Mouse (Mus musculus) forebrain, embryonic 16.5 days (tissue): ENCODE results near the gene H2-DMb1. TPM values are rescaled to one million over a fixed set of nuclear protein-coding genes. Genes with fewer than 3 reads are reported as not detected.
"Not testable (repeated sequence)": the region's sequence is repeated elsewhere in the genome, so short reads cannot be mapped to it uniquely, and the experiment has no call there.

Experiments used
- ATAC-seq: fragments of 200-750 bp; cut with Nextera tagmentation; 2 replicates; pipeline ENCODE4 v1.8.0; 2017; ENCODE audit warnings: mild to moderate bottlenecking, moderate library complexity
- H3K27ac ChIP-seq: fragments of 300-500 bp; sonication (generic); 2 replicates; pipeline ENCODE4 v1.5.1; 2014; ENCODE audit warnings: low read length, control low read depth
- H3K27me3 ChIP-seq: fragments of 300-500 bp; sonication (generic); replicated peaks from 2 replicates; pipeline ENCODE4 v1.6.1; 2014; ENCODE audit warnings: low read length; ENCODE audit not compliant: control insufficient read depth, insufficient read depth
- H3K36me3 ChIP-seq: fragments of 300-500 bp; sonication (generic); 2 replicates; pipeline ENCODE4 v1.6.1; 2014; ENCODE audit not compliant: control insufficient read depth, insufficient read depth
- H3K4me1 ChIP-seq: fragments of 300-500 bp; sonication (generic); replicated peaks from 2 replicates; pipeline ENCODE4 v1.6.1; 2014; ENCODE audit warnings: low read length; ENCODE audit not compliant: control insufficient read depth, insufficient read depth
- H3K4me2 ChIP-seq: fragments of 300-500 bp; sonication (generic); 2 replicates; pipeline ENCODE4 v1.6.1; 2014; ENCODE audit warnings: mild to moderate bottlenecking, low read length, control low read depth
- H3K4me3 ChIP-seq: fragments of 300-500 bp; sonication (generic); replicated peaks from 2 replicates; pipeline ENCODE4 v1.5.1; 2014; ENCODE audit warnings: mild to moderate bottlenecking, low read length, control low read depth
- H3K9ac ChIP-seq: fragments of 300-500 bp; sonication (generic); replicated peaks from 2 replicates; pipeline ENCODE4 v1.6.1; 2014; ENCODE audit warnings: low read depth, low read length, control low read depth
- H3K9me3 ChIP-seq: fragments of 300-500 bp; sonication (generic); 2 replicates; pipeline ENCODE4 v1.6.1; 2016; ENCODE audit warnings: low read length; ENCODE audit not compliant: control insufficient read depth
- WGBS: fragments of 180-500 bp; shearing (Covaris S2); extraction: QIAGEN DNeasy Blood & Tissue Kit; methylation state at CpG from one replicate; pipeline ENCODE4 v1.1.7; 2014; 5-methylcytosine and 5-hydroxymethylcytosine counted together
- polyA plus RNA-seq: library from polyadenylated mRNA; unstranded; fragments of >200 nt; fragmentation: Nextera tagmentation; extraction: Ambion mirVana; gene quantifications from 2 replicates; pipeline ENCODE4 v1.2.1, GENCODE M21; 2015

H2-DMb1 gene
- polyA plus RNA-seq, 1 experiment from 2014 or later: 0.98 TPM

DNA sequence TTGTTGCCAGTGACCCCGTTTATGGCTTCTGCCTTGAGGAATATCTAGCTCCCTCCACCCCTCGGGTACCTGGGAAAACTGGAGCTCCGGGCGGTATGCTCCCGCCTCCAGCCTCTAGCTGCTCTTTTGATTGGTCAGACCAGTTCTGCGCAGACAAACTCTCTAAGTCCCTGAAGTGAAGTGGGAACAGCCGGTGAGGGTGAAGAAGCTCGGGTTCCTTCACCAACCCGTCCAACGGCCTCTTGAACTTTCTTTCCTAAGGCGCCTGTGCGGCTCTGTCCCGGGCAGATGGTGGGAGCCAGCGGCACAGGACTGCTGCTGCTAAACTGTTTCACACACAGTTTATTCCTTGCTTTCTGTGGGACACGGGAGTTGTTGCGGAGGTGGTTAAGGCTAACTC lies 13.5 kb upstream of the H2-DMb1 start:
- ATAC-seq: no peak
- Histone ChIP-seq H3K4me1 (peaks cover 12% of the 10 kb centered on the region), H3K9me3 (no peaks in the 10 kb centered on the region), H3K27ac (no peak overlapping the region), H3K27me3 (peaks cover 28% of the 10 kb centered on the region), H3K9ac (peak overlapping the region; percentile 20; the same call in 1 of the 2 replicates), H3K4me2 (peak overlapping the region; percentile 43), H3K4me3 (peak overlapping the region; percentile 19), H3K36me3 (no peaks in the 10 kb centered on the region)
- WGBS: 2% methylated on average over 16 of the region's 16 CpGs

DNA sequence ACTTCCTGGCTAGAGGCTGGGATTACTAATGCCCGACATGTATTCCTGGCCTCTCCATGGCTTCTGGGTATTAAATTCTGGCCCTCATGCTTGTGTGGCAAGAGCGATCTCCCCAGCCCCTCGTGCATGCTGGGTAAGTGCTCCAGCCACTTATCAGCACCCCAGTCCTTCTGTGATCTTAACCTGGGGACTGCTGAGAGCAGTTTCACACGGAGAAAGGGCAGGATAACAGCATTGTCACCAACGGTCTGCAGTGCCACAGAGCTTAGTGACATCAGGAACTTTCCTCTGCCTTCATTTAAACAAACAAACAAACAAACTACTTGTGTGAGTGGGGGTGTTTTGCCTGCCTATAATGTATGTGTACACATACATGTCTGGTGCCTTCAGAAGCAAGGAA lies 12.6 kb upstream of the H2-DMb1 start:
- no peak overlapping the region for H3K4me3 ChIP-seq
- no peak overlapping the region for H3K27ac ChIP-seq
- peaks cover 12% of the 10 kb centered on the region for H3K4me1 ChIP-seq
- H3K9ac ChIP-seq: no peak overlapping the region
- H3K27me3 ChIP-seq: peaks cover 28% of the 10 kb centered on the region
- H3K36me3 ChIP-seq: no peaks in the 10 kb centered on the region
- no peak for ATAC-seq
- no peak overlapping the region for H3K4me2 ChIP-seq
- no peaks in the 10 kb centered on the region for H3K9me3 ChIP-seq
- 13% methylated on average over 5 of the region's 5 CpGs for WGBS

DNA sequence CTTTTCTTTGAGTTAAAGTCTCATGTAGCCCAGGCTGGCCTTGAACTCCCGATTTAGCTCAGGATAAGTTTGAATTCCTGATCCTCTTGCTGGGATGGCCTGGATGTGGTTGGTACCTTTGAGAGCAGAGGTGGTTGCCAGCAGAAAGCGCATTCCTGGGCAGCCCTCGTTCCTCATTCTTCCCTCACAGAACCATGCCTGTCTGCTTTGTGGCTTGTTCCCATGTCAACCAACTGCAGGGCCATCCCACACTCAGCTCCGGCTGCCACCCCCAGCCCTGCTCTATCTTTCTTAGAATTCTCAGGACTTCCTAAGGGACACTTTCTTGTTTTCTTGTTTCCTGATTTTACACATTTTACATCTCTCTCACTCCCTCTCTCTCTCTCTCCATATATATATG lies 11.4 kb upstream of the H2-DMb1 start:
- H3K9ac ChIP-seq: no peak overlapping the region
- peaks cover 9% of the 10 kb centered on the region for H3K4me1 ChIP-seq
- no peaks in the 10 kb centered on the region for H3K36me3 ChIP-seq
- ATAC-seq: no peak
- H3K9me3 ChIP-seq: no peaks in the 10 kb centered on the region
- no peak overlapping the region for H3K4me2 ChIP-seq
- WGBS: 53% methylated on average over 4 of the region's 4 CpGs
- H3K27me3 ChIP-seq: peaks cover 28% of the 10 kb centered on the region
- no peak overlapping the region for H3K27ac ChIP-seq
- no peak overlapping the region for H3K4me3 ChIP-seq

DNA sequence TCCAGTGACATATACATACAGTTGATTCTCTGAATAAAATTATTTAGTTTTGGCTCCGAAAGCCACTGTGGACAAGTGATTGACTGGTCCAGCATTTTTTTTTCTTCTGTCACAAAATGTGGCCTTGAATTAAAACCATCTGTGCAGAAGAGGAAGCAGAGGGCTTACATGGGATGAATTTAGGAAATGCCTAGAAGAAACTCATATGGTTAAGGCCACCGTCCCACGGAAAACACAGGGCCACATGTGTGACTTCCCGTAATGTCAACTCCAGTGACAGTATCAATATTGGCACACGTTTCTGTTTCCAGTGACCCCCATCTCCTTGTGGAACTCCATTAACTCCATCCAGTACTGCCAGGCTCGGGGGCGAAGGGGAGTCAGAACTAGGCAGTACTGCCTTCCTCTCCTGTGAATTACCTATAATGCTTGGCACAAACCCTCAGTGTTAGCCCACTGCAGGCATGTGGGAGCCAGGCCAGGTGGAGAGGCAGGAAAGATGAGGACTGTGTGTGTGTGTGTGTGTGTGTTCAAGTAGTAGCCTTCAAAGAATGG lies 10.3 kb upstream of the H2-DMb1 start:
- peaks cover 9% of the 10 kb centered on the region for H3K4me1 ChIP-seq
- ATAC-seq: no peak
- 87% methylated on average over 7 of the region's 7 CpGs for WGBS
- H3K4me3 ChIP-seq: no peak overlapping the region
- H3K9ac ChIP-seq: no peak overlapping the region
- no peaks in the 10 kb centered on the region for H3K36me3 ChIP-seq
- no peaks in the 10 kb centered on the region for H3K9me3 ChIP-seq
- no peak overlapping the region for H3K27ac ChIP-seq
- H3K27me3 ChIP-seq: peaks cover 28% of the 10 kb centered on the region
- H3K4me2 ChIP-seq: no peak overlapping the region

DNA sequence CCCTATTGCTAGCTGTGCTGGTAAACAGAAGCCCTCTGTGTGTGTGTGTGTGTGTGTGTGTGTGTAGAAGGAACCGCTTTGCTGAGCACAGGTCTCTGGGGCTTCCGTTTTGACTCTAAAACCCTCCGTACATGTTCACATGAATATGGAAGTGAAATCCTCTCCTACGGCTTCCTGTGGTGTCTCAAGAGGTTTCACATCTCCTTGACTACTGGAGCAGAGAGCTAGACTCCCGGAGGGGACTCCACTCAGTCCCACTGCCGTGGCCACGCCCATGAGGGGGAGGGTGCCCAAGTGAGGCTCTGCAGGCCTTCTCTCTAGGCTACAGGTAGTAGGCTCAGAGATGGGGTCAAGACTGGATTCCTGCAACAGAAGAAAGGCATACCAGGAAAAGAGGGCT lies 9.8 kb upstream of the H2-DMb1 start, which contains the start of gene H2-DMb2:
TSS of gene H2-DMb2 (plus strand) at position 275 of the 400 bp plus-strand sequence.
- 35% methylated on average over 7 of the region's 7 CpGs for WGBS
- H3K9me3 ChIP-seq: no peaks in the 10 kb centered on the region
- no peak within 1 kb of the TSS for H3K9ac ChIP-seq
- no peak within 1 kb of the TSS for H3K4me2 ChIP-seq
- H3K4me1 ChIP-seq: peaks cover 9% of the 10 kb centered on the region
- H3K4me3 ChIP-seq: no peak within 1 kb of the TSS
- H3K27me3 ChIP-seq: peaks cover 28% of the 10 kb centered on the region
- H3K27ac ChIP-seq: no peak within 1 kb of the TSS
- no peaks in the 10 kb centered on the region for H3K36me3 ChIP-seq
- ATAC-seq: no peak; the same call in 1 of the 2 replicates

DNA sequence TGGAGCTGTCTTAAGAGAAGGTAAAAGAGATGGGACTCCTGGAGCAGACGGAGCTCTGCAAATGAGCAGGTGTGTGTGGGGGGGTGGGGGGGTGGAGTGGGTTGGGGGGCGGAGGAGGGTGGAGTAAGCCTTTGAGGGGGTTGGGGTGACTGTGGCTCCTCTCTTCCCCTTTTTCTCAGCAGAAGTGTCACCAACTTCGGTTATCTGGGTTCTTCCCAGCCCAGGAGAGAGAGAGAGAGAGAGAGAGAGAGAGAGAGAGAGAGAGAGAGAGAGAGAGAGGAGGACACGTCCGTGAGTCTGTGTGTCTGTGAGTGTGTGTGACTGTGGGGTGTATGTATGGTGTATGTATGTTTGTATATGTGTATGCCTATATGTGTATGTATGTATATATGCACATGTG lies 9.4 kb upstream of the H2-DMb1 start:
- Histone ChIP-seq H3K9ac (no peak overlapping the region), H3K36me3 (no peaks in the 10 kb centered on the region), H3K27me3 (peaks cover 25% of the 10 kb centered on the region), H3K4me1 (peaks cover 9% of the 10 kb centered on the region), H3K4me3 (no peak overlapping the region), H3K4me2 (no peak overlapping the region), H3K9me3 (no peaks in the 10 kb centered on the region), H3K27ac (no peak overlapping the region)
- ATAC-seq: no peak
- WGBS: 62% methylated on average over 4 of the region's 5 CpGs

DNA sequence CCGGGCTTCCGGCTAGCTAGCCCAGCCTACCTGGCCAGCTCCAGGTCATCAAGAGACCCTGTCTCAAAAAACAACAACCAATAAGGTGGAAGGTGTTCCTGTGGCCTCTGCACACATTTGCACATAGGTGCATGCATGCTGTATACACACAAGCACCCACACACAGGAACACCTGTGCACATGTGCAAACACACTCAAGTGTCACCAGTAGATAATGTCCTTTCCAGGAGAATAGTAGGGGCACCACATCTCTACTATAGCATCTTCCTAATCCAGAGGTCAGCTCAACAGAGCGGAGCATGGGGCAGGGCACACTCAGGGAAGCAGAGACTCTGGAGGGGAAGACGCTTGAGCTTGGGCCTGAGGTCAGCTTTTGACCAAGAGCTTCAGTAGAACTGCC lies 8.7 kb upstream of the H2-DMb1 start:
- H3K36me3 ChIP-seq, H3K4me3 ChIP-seq, H3K9me3 ChIP-seq, ATAC-seq, H3K4me1 ChIP-seq, H3K9ac ChIP-seq, H3K4me2 ChIP-seq, H3K27ac ChIP-seq: not testable (repeated sequence)
- H3K27me3 ChIP-seq: peaks cover 21% of the 10 kb centered on the region
- WGBS: 90% methylated on average over 4 of the region's 4 CpGs

DNA sequence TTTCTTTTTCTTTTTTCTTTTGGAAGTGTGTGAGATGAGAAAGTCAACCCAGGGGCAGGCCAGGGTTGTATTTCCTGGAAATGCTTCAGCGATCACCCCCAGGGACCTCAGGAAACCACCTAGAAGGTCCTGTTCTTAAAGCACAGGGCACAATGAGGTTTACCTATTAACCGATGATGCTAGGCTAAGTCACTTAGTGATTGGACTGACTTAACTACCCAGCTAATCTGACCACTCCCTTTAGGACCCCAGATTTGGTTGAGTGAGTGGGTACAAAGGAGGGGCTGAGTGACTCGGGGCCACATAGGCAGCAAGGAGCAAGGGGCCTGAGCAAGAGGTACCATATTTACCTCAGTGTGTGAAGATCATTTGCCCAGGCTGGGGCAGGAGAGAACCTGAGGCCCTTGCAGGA lies 7.9 kb upstream of the H2-DMb1 start:
- Histone ChIP-seq H3K9ac (no peak overlapping the region), H3K9me3 (no peaks in the 10 kb centered on the region), H3K27ac (no peak overlapping the region), H3K4me2 (no peak overlapping the region), H3K27me3 (peaks cover 13% of the 10 kb centered on the region), H3K4me3 (no peak overlapping the region), H3K36me3 (no peaks in the 10 kb centered on the region), H3K4me1 (no peaks in the 10 kb centered on the region)
- ATAC-seq: no peak
- 73% methylated on average over 3 of the region's 3 CpGs for WGBS

DNA sequence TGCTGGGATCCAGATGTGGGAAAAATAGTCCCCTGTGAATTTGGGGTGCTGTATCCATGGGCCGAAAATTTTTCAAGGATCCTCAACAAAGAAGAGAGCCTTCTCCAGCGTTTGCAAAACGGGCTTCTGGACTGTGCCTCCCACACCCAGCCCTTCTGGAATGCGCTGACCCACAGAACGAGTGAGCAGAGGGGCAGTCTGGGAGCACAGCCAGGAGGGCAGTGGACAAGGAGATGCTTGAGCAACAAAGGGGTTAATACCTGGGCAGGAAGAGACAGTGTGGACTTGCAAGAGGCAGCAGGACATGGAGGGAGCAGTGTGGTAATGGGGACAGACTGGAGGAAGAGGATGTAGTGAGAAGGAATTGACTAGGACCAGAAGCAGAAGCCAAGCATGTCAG lies 2.7 kb downstream of the H2-DMb1 start:
- no peak for ATAC-seq
- 58% methylated on average over 5 of the region's 5 CpGs for WGBS

More for the DNA sequence above, 2.7 kb downstream of the H2-DMb1 start:
- no peaks in the 10 kb centered on the region for H3K9me3 ChIP-seq
- H3K27me3 ChIP-seq: no peaks in the 10 kb centered on the region
- H3K4me3 ChIP-seq: no peak overlapping the region
- no peak overlapping the region for H3K27ac ChIP-seq
- H3K9ac ChIP-seq: no peak overlapping the region
- H3K4me2 ChIP-seq: no peak overlapping the region
- H3K4me1 ChIP-seq: no peaks in the 10 kb centered on the region
- no peaks in the 10 kb centered on the region for H3K36me3 ChIP-seq
